Mouse (Mus musculus) C2C12 (cell line): Measurements from ENCODE around the gene Ssmem1.

ENCODE experiments used
- CTCF ChIP-seq: IDR thresholded peaks from one replicate; pipeline ENCODE4 v1.5.1; 2011; ENCODE audit not compliant: control insufficient read depth, insufficient read depth, insufficient read length
- USF1 ChIP-seq: IDR thresholded peaks from one replicate; pipeline ENCODE4 v1.6.1; 2011; ENCODE audit warnings: low read depth, mild to moderate bottlenecking, control low read depth, moderate library complexity

- TF ChIP-seq CTCF (no peak), USF1 (no peak)
Measured at GRCm38 (mm10) chr6:30468058-30468457, 41.6 kb upstream of the Ssmem1 start.
